Mouse (Mus musculus): ENCODE measurements around the gene D930020B18Rik. TPM values are rescaled to one million over a fixed set of nuclear protein-coding genes. Genes with fewer than 3 reads are reported as not detected.
A peak's percentile ranks its signal among the peaks of the same experiment; 100 is the strongest.

D930020B18Rik gene
- polyA plus RNA-seq (2012): not detected in 2 replicates

DNA sequence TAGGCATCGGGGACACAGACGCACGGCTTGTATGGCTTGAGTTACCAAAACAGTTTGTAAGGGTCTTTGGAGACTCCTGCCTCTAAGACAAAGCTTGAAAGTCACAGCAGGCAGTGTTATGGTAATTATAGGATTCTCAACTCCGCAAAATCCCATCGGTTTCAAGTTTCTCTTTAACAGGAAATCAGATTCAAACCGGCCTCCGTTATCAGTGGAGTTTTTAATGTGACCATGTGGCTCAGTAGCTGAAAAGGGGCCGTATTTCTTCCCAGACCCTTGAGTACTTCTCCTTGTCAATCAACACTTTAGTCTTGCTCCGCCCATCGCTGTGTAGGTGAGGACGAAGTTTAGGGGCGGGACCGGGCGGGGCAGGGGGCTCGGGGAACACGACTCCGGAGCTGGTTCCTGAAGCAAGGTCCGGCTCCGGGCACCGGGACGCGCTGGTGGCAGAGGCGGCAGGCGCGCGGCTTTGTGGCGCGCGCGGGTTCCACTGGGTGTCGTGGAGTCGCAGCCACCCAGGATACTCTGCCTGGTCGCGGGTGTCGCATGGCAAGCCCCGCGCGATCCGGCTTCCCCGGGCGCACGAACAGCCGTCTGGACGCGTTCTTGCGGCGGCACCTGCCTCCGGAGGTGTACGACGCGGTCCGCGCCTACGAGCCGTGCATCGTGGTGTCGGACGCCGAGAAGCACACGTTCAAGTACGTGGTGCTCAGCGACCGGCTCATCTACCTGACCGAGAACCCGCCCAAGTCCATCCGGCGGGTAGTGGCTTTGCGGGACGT, at the start of gene D930020B18Rik:
Gene D930020B18Rik (plus strand): TSS at position 317 of the 782 bp plus-strand sequence.
- Histone ChIP-seq H3K36me3 (ENCODE audit: control insufficient read depth) (no peaks in the 10 kb centered on the region), H3K27me3 (ENCODE audit: control insufficient read depth) (peaks cover 42% of the 10 kb centered on the region), H3K4me3 (replicated peaks) (peak within 1 kb of the TSS; percentile 31), H3K9me3 (ENCODE audit: control insufficient read depth, low read length) (no peaks in the 10 kb centered on the region; the same call in 1 of the 2 replicates), H3K4me1 (ENCODE audit: control insufficient read depth) (peaks cover 5% of the 10 kb centered on the region)
- TF ChIP-seq TAL1 (IDR thresholded peaks at IDR 0.05; ENCODE audit: low read length): no peak
- no peak for TF ChIP-seq GATA1 (IDR thresholded peaks at IDR 0.05; ENCODE audit: low read length)

DNA sequence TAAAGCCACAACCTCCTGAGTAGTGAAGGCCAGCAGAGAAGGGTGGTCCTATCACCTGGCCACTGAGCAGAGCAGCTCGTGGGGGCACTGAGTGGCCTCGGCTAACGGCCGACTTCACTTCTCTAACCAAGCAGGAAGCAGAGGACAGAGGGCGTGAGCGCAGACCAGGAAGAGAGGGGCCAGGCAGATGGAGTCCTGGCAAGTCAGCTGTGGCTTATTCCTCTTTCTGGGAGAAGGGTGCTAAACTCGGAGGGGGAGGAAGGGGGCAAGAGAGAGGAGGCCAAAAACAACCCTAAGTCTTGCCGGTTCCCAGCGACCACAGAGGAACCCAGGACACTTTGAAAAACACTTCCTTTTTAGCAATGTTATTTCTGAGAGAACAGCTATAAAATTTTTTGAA, 44.8 kb upstream of the D930020B18Rik start:
- Histone ChIP-seq H3K4me3 (replicated peaks) (no peak overlapping the region), H3K27me3 (ENCODE audit: control insufficient read depth) (no peaks in the 10 kb centered on the region), H3K9me3 (ENCODE audit: control insufficient read depth, low read length) (no peaks in the 10 kb centered on the region), H3K36me3 (ENCODE audit: control insufficient read depth) (peaks cover 92% of the 10 kb centered on the region), H3K4me1 (ENCODE audit: control insufficient read depth) (no peaks in the 10 kb centered on the region)
- no peak for TF ChIP-seq GATA1 (IDR thresholded peaks at IDR 0.05; ENCODE audit: low read length)
- TF ChIP-seq TAL1 (IDR thresholded peaks at IDR 0.05; ENCODE audit: low read length): no peak

DNA sequence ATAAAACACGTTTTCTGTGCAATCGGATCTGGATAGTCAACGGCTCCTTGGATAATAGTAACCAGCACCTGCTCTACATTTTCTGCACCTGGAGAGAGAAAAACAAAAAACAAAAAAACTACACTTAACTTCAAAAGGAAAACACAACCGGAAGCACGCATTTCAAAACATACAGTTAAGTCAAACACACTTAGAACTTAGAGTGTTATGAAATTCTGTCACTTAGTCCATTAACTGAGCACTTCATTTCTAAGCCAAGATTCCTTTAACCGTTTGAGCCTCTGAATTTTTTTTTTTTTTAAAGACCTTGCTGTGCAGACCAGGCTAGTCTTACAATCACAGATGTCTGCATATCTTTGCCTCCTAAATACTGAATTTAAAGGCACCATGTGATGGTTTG, 40.1 kb upstream of the D930020B18Rik start:
- Histone ChIP-seq H3K36me3 (ENCODE audit: control insufficient read depth) (peaks cover 99% of the 10 kb centered on the region), H3K27me3 (ENCODE audit: control insufficient read depth) (no peaks in the 10 kb centered on the region), H3K9me3 (ENCODE audit: control insufficient read depth, low read length) (peaks cover 12% of the 10 kb centered on the region), H3K4me3 (replicated peaks) (no peak overlapping the region), H3K4me1 (ENCODE audit: control insufficient read depth) (peaks cover 2% of the 10 kb centered on the region)
- TF ChIP-seq GATA1 (IDR thresholded peaks at IDR 0.05; ENCODE audit: low read length) (no peak), TAL1 (IDR thresholded peaks at IDR 0.05; ENCODE audit: low read length) (no peak)

DNA sequence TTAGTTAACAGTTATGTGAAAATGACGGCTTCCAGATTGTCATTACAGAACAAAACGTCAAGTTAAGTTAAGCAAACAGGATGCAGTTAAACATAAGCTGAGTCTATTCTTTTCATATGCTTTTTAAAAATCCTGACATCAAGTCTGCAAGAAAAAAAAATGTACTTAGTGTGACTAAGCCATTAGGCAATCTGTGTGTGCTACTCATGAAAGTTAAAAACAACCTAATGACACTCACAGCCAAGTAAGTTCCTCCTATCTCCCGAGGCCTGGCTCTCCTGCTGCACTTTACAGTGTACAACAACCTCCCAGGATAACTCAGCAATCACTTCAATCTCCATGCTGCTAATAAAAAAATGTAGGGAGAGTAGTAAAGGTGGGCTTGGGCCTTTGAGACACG, 37.8 kb upstream of the D930020B18Rik start:
- peaks cover 2% of the 10 kb centered on the region for H3K4me1 ChIP-seq (ENCODE audit: control insufficient read depth)
- peaks cover 99% of the 10 kb centered on the region for H3K36me3 ChIP-seq (ENCODE audit: control insufficient read depth)
- no peak overlapping the region for H3K4me3 ChIP-seq (replicated peaks)
- TF ChIP-seq GATA1 (IDR thresholded peaks at IDR 0.05; ENCODE audit: low read length): no peak
- TF ChIP-seq TAL1 (IDR thresholded peaks at IDR 0.05; ENCODE audit: low read length): no peak
- H3K9me3 ChIP-seq (ENCODE audit: control insufficient read depth, low read length): peaks cover 12% of the 10 kb centered on the region
- H3K27me3 ChIP-seq (ENCODE audit: control insufficient read depth): no peaks in the 10 kb centered on the region

DNA sequence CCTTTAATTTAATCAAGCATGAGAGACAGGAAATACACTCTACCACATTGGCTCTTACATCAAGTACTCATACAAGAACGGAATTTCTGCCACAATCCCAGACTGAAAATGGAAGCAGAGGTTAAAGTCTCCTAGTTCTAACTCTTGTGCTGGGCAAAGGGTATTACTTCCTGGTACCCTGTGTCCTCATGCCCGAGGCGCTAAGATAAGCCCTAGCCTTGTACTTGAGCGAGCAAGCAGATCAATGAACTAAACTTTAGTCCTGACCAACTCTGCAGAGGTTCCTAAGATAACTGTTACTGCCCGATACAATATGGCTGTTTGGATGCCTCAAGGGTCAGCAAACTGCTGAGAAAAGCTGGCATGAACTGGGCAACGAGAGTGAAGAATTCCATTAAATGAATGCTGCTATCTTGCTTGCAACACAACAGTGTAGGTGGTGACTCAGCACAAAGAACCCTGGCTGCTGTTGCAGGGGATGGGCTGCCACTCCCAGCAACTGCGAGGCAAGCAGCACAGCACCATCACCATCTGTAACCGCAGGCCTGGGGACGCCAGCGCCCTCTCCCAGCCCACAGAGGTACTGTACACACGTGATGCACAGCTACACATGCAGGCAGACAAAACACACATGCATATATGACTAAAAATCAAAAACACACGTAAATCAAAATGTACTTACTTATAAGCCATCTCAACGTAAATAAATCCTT, 36.6 kb upstream of the D930020B18Rik start:
- Histone ChIP-seq H3K27me3 (ENCODE audit: control insufficient read depth) (no peaks in the 10 kb centered on the region), H3K36me3 (ENCODE audit: control insufficient read depth) (peaks cover 98% of the 10 kb centered on the region), H3K4me3 (replicated peaks) (no peak overlapping the region), H3K4me1 (ENCODE audit: control insufficient read depth) (peaks cover 2% of the 10 kb centered on the region), H3K9me3 (ENCODE audit: control insufficient read depth, low read length) (peaks cover 14% of the 10 kb centered on the region)
- TF ChIP-seq TAL1 (IDR thresholded peaks at IDR 0.05; ENCODE audit: low read length) (no peak), GATA1 (IDR thresholded peaks at IDR 0.05; ENCODE audit: low read length) (no peak)

DNA sequence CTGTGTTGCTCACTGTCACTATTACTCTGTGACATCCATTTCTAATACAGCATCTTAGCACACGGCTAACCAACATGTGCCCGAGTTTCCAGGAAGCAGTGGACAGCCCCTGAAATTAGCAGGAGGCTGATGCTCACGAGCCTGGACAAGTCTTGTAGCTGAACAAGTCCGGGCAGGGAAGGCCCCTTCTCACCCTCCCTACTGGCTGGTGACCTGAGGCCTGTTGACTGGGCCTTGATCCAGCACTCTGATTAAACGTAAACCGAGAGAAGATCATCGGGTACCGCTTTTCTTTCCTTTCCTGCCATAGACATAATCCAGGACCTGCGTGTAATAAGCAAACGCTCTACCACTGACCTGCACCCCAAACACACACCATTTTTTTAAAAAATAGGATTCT, 33.2 kb upstream of the D930020B18Rik start:
- no peak for TF ChIP-seq GATA1 (IDR thresholded peaks at IDR 0.05; ENCODE audit: low read length)
- no peak for TF ChIP-seq TAL1 (IDR thresholded peaks at IDR 0.05; ENCODE audit: low read length)
- Histone ChIP-seq H3K36me3 (ENCODE audit: control insufficient read depth) (peaks cover 97% of the 10 kb centered on the region), H3K9me3 (ENCODE audit: control insufficient read depth, low read length) (peaks cover 14% of the 10 kb centered on the region), H3K4me1 (ENCODE audit: control insufficient read depth) (peaks cover 2% of the 10 kb centered on the region), H3K27me3 (ENCODE audit: control insufficient read depth) (no peaks in the 10 kb centered on the region), H3K4me3 (replicated peaks) (no peak overlapping the region)

DNA sequence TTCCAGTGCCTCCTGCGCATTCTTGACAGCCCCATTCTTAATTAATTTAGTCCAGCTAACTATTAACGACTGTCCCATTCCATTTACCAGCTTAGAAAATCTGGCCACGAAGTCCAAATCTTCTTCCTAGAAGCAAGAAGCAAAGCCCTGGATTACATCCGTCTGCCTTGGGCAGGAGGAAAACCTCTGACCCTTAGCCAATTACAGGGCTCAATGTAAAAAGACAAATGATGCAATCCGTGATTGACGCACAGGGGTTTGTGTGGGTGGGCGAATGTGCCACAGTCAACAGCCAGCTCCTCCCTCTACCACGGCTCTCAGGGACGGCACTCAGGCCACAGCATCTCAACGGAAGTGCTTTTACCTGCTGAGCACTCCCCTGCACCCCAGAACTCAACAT, 29.8 kb upstream of the D930020B18Rik start:
- no peak overlapping the region for H3K4me3 ChIP-seq (replicated peaks)
- peaks cover 95% of the 10 kb centered on the region for H3K36me3 ChIP-seq (ENCODE audit: control insufficient read depth)
- TF ChIP-seq TAL1 (IDR thresholded peaks at IDR 0.05; ENCODE audit: low read length): no peak
- no peak for TF ChIP-seq GATA1 (IDR thresholded peaks at IDR 0.05; ENCODE audit: low read length)
- no peaks in the 10 kb centered on the region for H3K4me1 ChIP-seq (ENCODE audit: control insufficient read depth)
- H3K9me3 ChIP-seq (ENCODE audit: control insufficient read depth, low read length): peaks cover 2% of the 10 kb centered on the region; the same call in 1 of the 2 replicates
- H3K27me3 ChIP-seq (ENCODE audit: control insufficient read depth): no peaks in the 10 kb centered on the region

DNA sequence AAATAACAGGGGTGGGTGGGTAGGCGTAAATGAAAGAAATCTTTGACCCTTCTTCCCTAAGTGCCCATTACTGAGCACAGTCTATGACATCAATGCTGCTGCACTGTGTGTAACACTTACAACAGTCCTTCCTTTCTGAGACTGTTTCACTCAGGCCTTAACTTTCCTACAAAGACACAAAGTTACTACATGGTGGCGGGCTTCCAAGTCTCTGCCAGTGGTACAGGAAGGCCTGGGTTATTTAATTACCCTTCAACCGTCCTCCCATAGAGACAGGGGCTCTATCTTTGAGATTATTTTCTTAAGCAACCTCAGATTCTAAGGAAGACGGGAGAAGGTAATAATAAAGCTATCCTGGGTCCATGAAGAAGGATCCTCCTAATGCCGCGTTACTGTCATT, 28.9 kb upstream of the D930020B18Rik start:
- H3K9me3 ChIP-seq (ENCODE audit: control insufficient read depth, low read length): 0 out of 2 replicates have a peak, but pooled peaks cover 2% of the 10 kb centered on the region
- TF ChIP-seq GATA1 (IDR thresholded peaks at IDR 0.05; ENCODE audit: low read length) (no peak), TAL1 (IDR thresholded peaks at IDR 0.05; ENCODE audit: low read length) (no peak)
- H3K4me1 ChIP-seq (ENCODE audit: control insufficient read depth): no peaks in the 10 kb centered on the region
- H3K27me3 ChIP-seq (ENCODE audit: control insufficient read depth): no peaks in the 10 kb centered on the region
- peaks cover 95% of the 10 kb centered on the region for H3K36me3 ChIP-seq (ENCODE audit: control insufficient read depth)
- H3K4me3 ChIP-seq (replicated peaks): no peak overlapping the region

DNA sequence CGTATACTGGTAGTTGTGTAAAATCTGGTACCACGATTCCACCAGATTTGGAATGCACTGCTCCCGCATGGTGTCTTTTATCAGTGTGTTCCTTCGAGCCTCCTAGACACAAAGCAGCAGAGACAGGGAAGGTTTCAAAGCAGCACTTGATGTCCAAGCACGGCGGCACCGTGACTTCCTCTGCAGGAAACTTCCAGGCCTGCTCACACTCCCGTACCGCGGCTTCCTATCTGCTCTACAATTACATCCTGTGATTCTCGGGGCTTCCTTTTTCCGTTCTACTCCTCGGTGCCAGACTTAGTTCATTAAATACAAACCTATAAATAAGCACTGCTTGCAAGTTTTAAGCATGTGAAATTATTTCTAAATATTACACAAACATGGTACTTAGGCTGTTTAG, 27.8 kb upstream of the D930020B18Rik start:
- Histone ChIP-seq H3K9me3 (ENCODE audit: control insufficient read depth, low read length) (0 out of 2 replicates have a peak, but pooled peaks cover 2% of the 10 kb centered on the region), H3K4me3 (replicated peaks) (no peak overlapping the region), H3K4me1 (ENCODE audit: control insufficient read depth) (no peaks in the 10 kb centered on the region), H3K36me3 (ENCODE audit: control insufficient read depth) (peaks cover 95% of the 10 kb centered on the region), H3K27me3 (ENCODE audit: control insufficient read depth) (no peaks in the 10 kb centered on the region)
- no peak for TF ChIP-seq GATA1 (IDR thresholded peaks at IDR 0.05; ENCODE audit: low read length)
- TF ChIP-seq TAL1 (IDR thresholded peaks at IDR 0.05; ENCODE audit: low read length): no peak
